Mouse (Mus musculus) olfactory bulb, adult 2 months (tissue): ENCODE measurements around the gene Tspan4. TPM values are rescaled to one million over a fixed set of nuclear protein-coding genes. Genes with fewer than 3 reads are reported as not detected.

ENCODE experiments used
- H3K27ac ChIP-seq: fragments of 200-500 bp; 2 replicates; pipeline ENCODE4 v1.5.1; 2012; ENCODE audit warnings: low read depth, low read length; ENCODE audit not compliant: insufficient read depth
- H3K4me1 ChIP-seq: fragments of 200-500 bp; 2 replicates; pipeline ENCODE4 v1.6.1; 2012; ENCODE audit warnings: low read length; ENCODE audit not compliant: control insufficient read depth, insufficient read depth
- H3K4me3 ChIP-seq: fragments of 200-500 bp; 2 replicates; pipeline ENCODE4 v1.5.1; 2012; ENCODE audit warnings: mild to moderate bottlenecking, low read depth, low read length, moderate library complexity; ENCODE audit not compliant: insufficient read depth
- CTCF ChIP-seq: fragments of 200-500 bp; IDR thresholded peaks from 2 replicates; pipeline ENCODE4 v1.5.1; 2012; ENCODE audit warnings: low read depth, mild to moderate bottlenecking, low read length, moderate library complexity; ENCODE audit not compliant: insufficient read depth
- POLR2A ChIP-seq: fragments of 200-500 bp; IDR thresholded peaks from 2 replicates; pipeline ENCODE4 v1.6.1; 2012; ENCODE audit warnings: mild to moderate bottlenecking, low read depth, low read length, moderate library complexity; ENCODE audit not compliant: insufficient read depth
- WGBS: fragments of 180-500 bp; shearing (Covaris S2); methylation state at CpG from one replicate; pipeline ENCODE4 v1.1.7; 2018; 5-methylcytosine and 5-hydroxymethylcytosine counted together
- polyA plus RNA-seq: library from polyadenylated mRNA; stranded (reverse); fragments of >200 nt; gene quantifications from 2 replicates; pipeline ENCODE4 v1.2.4, GENCODE M21; 2012; ENCODE audit warnings: low replicate concordance; ENCODE audit not compliant: missing spikeins, insufficient read depth, insufficient read length

The Tspan4 gene
- polyA plus RNA-seq, 1 experiment, result not detected

GRCm38 (mm10) chr7:141470637-141470944 is 4.4 kb upstream of the Tspan4 start:
- H3K4me1 ChIP-seq, result peaks cover 37% of the 10 kb centered on the region
- 97% methylated on average over 10 of the region's 10 CpGs for WGBS
- no peak overlapping the region for H3K27ac ChIP-seq
- no peak overlapping the region for H3K4me3 ChIP-seq
- TF ChIP-seq POLR2A, result no peak
- TF ChIP-seq CTCF, result no peak

- 74% methylated on average over 1 of the region's 1 CpGs for WGBS
- Histone ChIP-seq H3K27ac (no peak overlapping the region), H3K4me1 (peaks cover 42% of the 10 kb centered on the region), H3K4me3 (no peak overlapping the region)
- no peak for TF ChIP-seq CTCF
- no peak for TF ChIP-seq POLR2A
Observed at GRCm38 (mm10) chr7:141471236-141471635, 3.8 kb upstream of the Tspan4 start.

DNA sequence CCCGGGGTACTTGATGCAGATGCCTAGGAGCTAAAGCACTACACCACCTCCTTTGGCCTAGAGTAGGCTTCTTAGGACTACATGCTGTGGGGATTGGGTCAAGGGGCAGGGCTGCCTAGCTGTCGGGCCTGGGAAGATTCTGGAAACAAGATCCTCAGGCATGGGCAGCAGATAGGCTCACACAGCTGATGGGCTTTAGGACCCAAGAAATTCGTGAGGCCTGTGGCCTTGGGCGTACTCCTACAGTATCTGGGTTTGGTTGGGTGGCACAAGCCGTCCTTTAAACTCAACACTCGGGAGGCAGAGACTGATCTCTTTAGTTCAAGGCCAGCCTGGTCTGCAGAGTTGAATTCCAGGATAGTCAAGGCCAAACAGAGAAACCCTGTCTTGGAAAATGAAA is 2.8 kb upstream of the Tspan4 start:
- no peak overlapping the region for H3K4me3 ChIP-seq
- H3K4me1 ChIP-seq, result peaks cover 44% of the 10 kb centered on the region
- 80% methylated on average over 6 of the region's 6 CpGs for WGBS
- TF ChIP-seq POLR2A (no peak), CTCF (no peak)
- no peak overlapping the region for H3K27ac ChIP-seq

DNA sequence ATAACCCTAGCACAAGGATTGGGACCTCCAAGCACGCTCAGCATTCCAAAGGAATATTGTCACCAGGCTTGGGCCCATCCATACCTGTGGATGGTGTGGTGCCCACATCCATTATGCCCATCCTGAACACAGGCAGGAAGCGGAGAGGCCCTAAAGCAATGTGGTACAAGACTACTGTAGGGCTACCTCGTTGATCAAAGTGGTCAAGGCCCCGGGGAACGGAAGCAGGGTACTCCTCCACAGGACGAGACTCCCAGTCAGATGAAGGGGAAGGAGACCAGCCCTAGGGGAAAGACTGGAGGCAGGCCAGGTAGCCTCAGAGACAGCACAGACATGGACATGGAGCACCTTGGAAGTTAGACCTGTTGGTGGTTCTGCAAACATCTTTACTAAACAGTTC is 2.3 kb upstream of the Tspan4 start:
- Histone ChIP-seq H3K27ac (no peak overlapping the region), H3K4me3 (no peak overlapping the region), H3K4me1 (peaks cover 39% of the 10 kb centered on the region)
- 85% methylated on average over 6 of the region's 6 CpGs for WGBS
- TF ChIP-seq CTCF, result no peak
- no peak for TF ChIP-seq POLR2A

GRCm38 (mm10) chr7:141474160-141474559 is 880 bp upstream of the Tspan4 start:
- peak overlapping the region; percentile 65 for H3K4me3 ChIP-seq
- TF ChIP-seq POLR2A (no peak), CTCF (no peak)
- 7% methylated on average over 5 of the region's 5 CpGs for WGBS
- no peak overlapping the region for H3K27ac ChIP-seq
- H3K4me1 ChIP-seq, result peaks cover 25% of the 10 kb centered on the region

- Histone ChIP-seq H3K27ac (no peak overlapping the region), H3K4me1 (peaks cover 15% of the 10 kb centered on the region), H3K4me3 (peak overlapping the region; percentile 65)
- WGBS, result 9% methylated on average over 12 of the region's 12 CpGs
- TF ChIP-seq POLR2A (no peak), CTCF (no peak)
Observed at GRCm38 (mm10) chr7:141475805-141476158, 742 bp downstream of the Tspan4 start.

- TF ChIP-seq POLR2A (no peak), CTCF (no peak)
- 3% methylated on average over 17 of the region's 17 CpGs for WGBS
- Histone ChIP-seq H3K27ac (peak overlapping the region; percentile 43; the same call in 1 of the 2 replicates), H3K4me1 (peaks cover 21% of the 10 kb centered on the region), H3K4me3 (peak overlapping the region; percentile 65; the same call in 1 of the 2 replicates)
Observed at GRCm38 (mm10) chr7:141476226-141476980, 1.4 kb downstream of the Tspan4 start.

GRCm38 (mm10) chr7:141476981-141477370 is 1.9 kb downstream of the Tspan4 start:
- TF ChIP-seq POLR2A (no peak), CTCF (no peak)
- H3K27ac ChIP-seq, result 0 out of 2 replicates have a peak overlapping the region, but pooled peaks have one; percentile 19
- WGBS, result 23% methylated on average over 7 of the region's 7 CpGs
- H3K4me3 ChIP-seq, result no peak overlapping the region
- H3K4me1 ChIP-seq, result peaks cover 26% of the 10 kb centered on the region

DNA sequence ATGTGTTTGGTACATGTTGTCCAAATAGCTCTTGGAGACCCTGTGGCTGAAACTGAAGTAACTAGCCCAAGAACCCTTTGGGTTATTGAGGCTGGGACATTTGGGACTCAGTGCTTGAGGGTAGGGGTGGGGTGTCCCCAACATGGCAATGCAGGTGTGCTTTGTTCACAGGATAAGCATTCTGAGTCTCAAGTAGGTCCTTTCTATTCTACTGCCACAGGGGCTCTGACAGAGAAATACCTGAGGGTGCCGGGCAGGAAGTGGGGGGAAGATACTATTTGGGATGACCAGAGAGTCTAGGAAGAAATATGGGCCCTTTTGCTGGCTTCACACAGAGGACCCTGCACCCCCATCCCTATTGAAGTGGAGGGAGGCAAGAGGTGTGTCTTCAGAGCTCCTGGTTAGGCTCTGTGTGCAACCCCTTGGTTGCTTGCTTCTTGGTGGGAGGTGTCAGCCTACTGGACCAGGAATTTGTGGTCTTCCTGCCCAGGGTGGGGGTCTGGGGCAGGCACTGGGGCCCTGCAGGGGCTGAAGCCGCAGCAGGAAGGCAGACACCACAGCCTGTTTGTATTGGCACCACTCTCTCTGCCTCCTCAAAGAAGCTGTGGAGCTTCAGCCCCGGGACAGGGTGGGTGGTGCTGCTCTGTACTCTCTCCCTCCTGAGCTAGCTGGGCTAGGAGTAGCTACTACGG is 2.7 kb downstream of the Tspan4 start:
- TF ChIP-seq CTCF (no peak), POLR2A (no peak)
- no peak overlapping the region for H3K4me3 ChIP-seq
- 68% methylated on average over 4 of the region's 4 CpGs for WGBS
- no peak overlapping the region for H3K27ac ChIP-seq
- peaks cover 33% of the 10 kb centered on the region for H3K4me1 ChIP-seq

DNA sequence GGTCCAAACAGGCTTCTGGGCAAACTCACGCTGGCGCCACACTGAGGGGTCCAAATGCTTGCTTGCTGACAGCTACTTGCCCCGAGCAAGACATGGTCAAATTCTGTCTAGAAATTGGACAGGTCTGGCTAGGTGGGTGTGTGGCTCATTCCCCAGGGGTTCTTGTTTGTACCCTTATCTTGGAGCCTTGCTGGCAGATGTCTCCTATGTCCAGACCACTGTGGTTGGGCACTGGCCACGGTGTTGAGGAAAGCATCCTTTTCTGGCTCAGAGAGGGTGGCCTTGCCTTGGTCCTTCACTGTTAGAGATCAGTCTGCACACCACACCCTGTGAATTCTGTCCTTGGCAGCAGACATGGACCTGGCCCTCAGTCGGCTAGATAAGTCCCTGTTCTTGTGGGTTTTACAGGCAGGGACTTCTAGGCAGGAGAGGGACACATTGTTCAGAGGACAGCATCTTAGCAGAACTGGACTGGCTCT is 3.3 kb downstream of the Tspan4 start:
- H3K4me3 ChIP-seq, result no peak overlapping the region
- no peak overlapping the region for H3K27ac ChIP-seq
- TF ChIP-seq CTCF (no peak), POLR2A (no peak)
- peaks cover 34% of the 10 kb centered on the region for H3K4me1 ChIP-seq
- 72% methylated on average over 5 of the region's 5 CpGs for WGBS
